Mouse (Mus musculus) B cell, adult 67 days (primary cell): ENCODE results near the gene Jam2. TPM values are rescaled to one million over a fixed set of nuclear protein-coding genes. Genes with fewer than 3 reads are reported as not detected.

ENCODE experiments used
- total RNA-seq, 2 experiments: library from RNA; stranded (reverse); gene quantifications; 4 replicates each; pipeline ENCODE4 v1.2.4; 2023

Gene Jam2
- not detected for total RNA-seq

GRCm38 (mm10) chr16:84774003-84774703 lies at the start of gene Jam2:
Gene Jam2 (plus strand): TSS chr16:84774123.

GRCm38 (mm10) chr16:84735166-84736105 lies 38.5 kb upstream of the Jam2 start, which contains the start of gene Mrpl39:
Gene Mrpl39 (minus strand): TSS chr16:84735742.

GRCm38 (mm10) chr16:84834745-84835440 lies 61.0 kb downstream of the Jam2 start, which contains the start of gene Gabpa:
Gene Gabpa (plus strand): TSS chr16:84834925.

GRCm38 (mm10) chr16:84835441-84835822 lies 61.5 kb downstream of the Jam2 start, which contains the start of gene Atp5j:
Gene Atp5j (minus strand): TSS chr16:84835625.

Other genes with a start within 250 kb of the Jam2 start
- gene Mrpl39, start 38.4 kb upstream of the Jam2 start, total RNA-seq = 10 to 100 TPM; 20.1 to 25.1 TPM
- gene Gabpa, start 60.8 kb downstream of the Jam2 start, total RNA-seq = 10 to 100 TPM; 47.1 to 47.7 TPM
- 100 to 1,000 TPM; 127 to 134 TPM for gene Atp5j, start 61.5 kb downstream of the Jam2 start, total RNA-seq